Comparison of ENCODE assay signal across 25 mouse cellular contexts in genomic region chr2:180402851-180403459, GRCm38 (mm10). TPM values are rescaled to one million over a fixed set of nuclear protein-coding genes. Genes with fewer than 3 reads are reported as not detected.
A peak's percentile ranks its signal among the peaks of the same experiment; 100 is the strongest.
DNase-seq lines count a peak whose midpoint lies in the region; ATAC-seq and TF ChIP-seq lines count a peak whose summit lies in the region.
"Had no signal": no experiment of that assay in that cellular context is flagged by ENCODE, and none has a peak within 500 bp of the region (broad histone marks: within the 10 kb centered on the region; RNA-seq: fewer than 3 reads in every experiment).

No protein-coding gene starts in this region.

- ATAC-seq in megakaryocyte, adult 5-6 weeks (ENCODE audit: poor library complexity, severe bottlenecking): no peak
- ATAC-seq: forebrain, embryonic 14.5 days had no signal

- H3K36me3 ChIP-seq in heart, adult 2 months (ENCODE audit: control insufficient read depth, insufficient read depth, low read length): no peaks in the 10 kb centered on the region
- no peaks in the 10 kb centered on the region for H3K36me3 ChIP-seq in megakaryocyte, embryonic 14.5 days (replicated peaks; ENCODE audit: low read length)
- H3K36me3 ChIP-seq: embryonic facial prominence, embryonic 13.5 days; embryonic facial prominence, embryonic 15.5 days; forebrain, embryonic 10.5 days; forebrain, embryonic 12.5 days had no signal

- TF ChIP-seq EP300 in heart, adult 2 months (IDR thresholded peaks at IDR 0.05; ENCODE audit: insufficient read depth, low read depth, low read length): no peak

- peak; percentile 39; the same call in 1 of the 2 replicates for TF ChIP-seq POLR2A in heart, adult 2 months (IDR thresholded peaks at IDR 0.05; ENCODE audit: insufficient read depth, low read depth, low read length)

- no peak overlapping the region for H3K4me3 ChIP-seq in heart, adult 2 months
- H3K4me3 ChIP-seq in megakaryocyte, embryonic 14.5 days (replicated peaks): peak overlapping the region; percentile 4
- H3K4me3 ChIP-seq: embryonic facial prominence, embryonic 13.5 days; embryonic facial prominence, embryonic 15.5 days; erythroblast, embryonic 14.5 days; forebrain, embryonic 10.5 days; forebrain, embryonic 12.5 days had no signal

- intact Hi-C loops in gastrocnemius, postnatal 14 days (cut with DNase I; ENCODE audit: low total_unique reads): no loop called here
- intact Hi-C loops in heart, adult 2 months (cut with DNase I): no loop called here

- no peak overlapping the region for H3K27ac ChIP-seq in heart, adult 2 months
- H3K27ac ChIP-seq: embryonic facial prominence, embryonic 13.5 days; embryonic facial prominence, embryonic 15.5 days; forebrain, embryonic 10.5 days; forebrain, embryonic 12.5 days had no signal

- H3K79me2 ChIP-seq in heart, adult 2 months (replicated peaks; ENCODE audit: control insufficient read depth, insufficient read depth, low read length): no peaks in the 10 kb centered on the region

- H3K9ac ChIP-seq in heart, adult 2 months (ENCODE audit: low read depth, low read length): no peak overlapping the region
- H3K9ac ChIP-seq: embryonic facial prominence, embryonic 13.5 days; embryonic facial prominence, embryonic 15.5 days; forebrain, embryonic 12.5 days had no signal

- WGBS in heart, adult 2 months: 71% methylated on average over 9 of the region's 9 CpGs

- peaks cover 5% of the 10 kb centered on the region; the same call in 1 of the 2 replicates for H3K4me1 ChIP-seq in heart, adult 2 months (ENCODE audit: control insufficient read depth, insufficient read depth, low read length)
- H3K4me1 ChIP-seq in megakaryocyte, embryonic 14.5 days: peaks cover 11% of the 10 kb centered on the region
- H3K4me1 ChIP-seq: embryonic facial prominence, embryonic 13.5 days; embryonic facial prominence, embryonic 15.5 days; forebrain, embryonic 10.5 days; forebrain, embryonic 12.5 days had no signal

- DNase-seq in gastrocnemius, postnatal 10 days: peak; percentile 38
- DNase-seq in gastrocnemius, postnatal 14 days: no peak
- DNase-seq in heart, adult 2 months: no peak
- no peak for DNase-seq in heart, postnatal 4 days
- peak; percentile 84 for DNase-seq in skeletal muscle tissue, adult 2 months (ENCODE audit: low read depth, low spot score)
- DNase-seq in kidney, postnatal 14 days: no peak
- DNase-seq: adrenal gland, adult 2 months; adrenal gland, postnatal 10 days; adrenal gland, postnatal 25 days; cerebellum, adult 11 months; cerebellum, adult 18-20 months; cerebellum, adult 8-10 months; cerebellum, adult 9-11 months; cerebellum, postnatal 14 days; cerebellum, postnatal 36 days; embryo, embryonic 11 days had no signal

- H3K27me3 ChIP-seq in heart, adult 2 months (ENCODE audit: control insufficient read depth, insufficient read depth, low read length): no peaks in the 10 kb centered on the region
- peaks cover 37% of the 10 kb centered on the region for H3K27me3 ChIP-seq in megakaryocyte, embryonic 14.5 days (replicated peaks)
- H3K27me3 ChIP-seq: embryonic facial prominence, embryonic 13.5 days; embryonic facial prominence, embryonic 15.5 days; forebrain, embryonic 12.5 days had no signal

- no peaks in the 10 kb centered on the region for H3K9me3 ChIP-seq in megakaryocyte, embryonic 14.5 days
- H3K9me3 ChIP-seq: embryonic facial prominence, embryonic 13.5 days; embryonic facial prominence, embryonic 15.5 days; forebrain, embryonic 10.5 days; forebrain, embryonic 12.5 days had no signal

- TF ChIP-seq CTCF in heart, adult 2 months (IDR thresholded peaks at IDR 0.05): no peak

RNA-seq across cellular contexts. Expression of gene Slco4a1, which starts 53.1 kb away (rescaled TPM):
- total RNA-seq in gastrocnemius, postnatal 10 days (2021): under 1 TPM; 0.28 to 0.41 TPM
- under 1 TPM; 0.23 to 0.24 TPM for total RNA-seq in gastrocnemius, postnatal 14 days (2021)
- not detected for total RNA-seq in heart, adult 2 months (2021)
- polyA plus RNA-seq in heart, adult 2 months (2012; rRNA removed): 0.26 and 0.94 TPM in 2 replicates
- under 1 TPM; 0.19 to 0.20 TPM for total RNA-seq in heart, postnatal 4 days (2021)
- 10.4 and 49.9 TPM in 2 replicates for polyA plus RNA-seq in megakaryocyte, embryonic 14.5 days (2012; ENCODE audit: insufficient read depth, low replicate concordance)
- 2.6 and 2.7 TPM in 2 replicates for total RNA-seq in megakaryocyte, adult 5-6 weeks (2015)
- total RNA-seq in megakaryocyte, adult 5-6 weeks (2017): 2.5 and 2.7 TPM in 2 replicates
- total RNA-seq: MEL had no signal

Comparison
In these comparisons a context has a peak if more than half of its experiments do, and no peak if none do; other contexts are left out.
1. DNase-seq: peak in gastrocnemius, postnatal 10 days (single experiment) and skeletal muscle tissue, adult 2 months (single experiment); none in gastrocnemius, postnatal 14 days (single experiment), heart, adult 2 months (0 of 2), heart, postnatal 4 days (single experiment) and kidney, postnatal 14 days (single experiment).